8 mouse cellular contexts compared by ENCODE assay signal in the genomic region with DNA sequence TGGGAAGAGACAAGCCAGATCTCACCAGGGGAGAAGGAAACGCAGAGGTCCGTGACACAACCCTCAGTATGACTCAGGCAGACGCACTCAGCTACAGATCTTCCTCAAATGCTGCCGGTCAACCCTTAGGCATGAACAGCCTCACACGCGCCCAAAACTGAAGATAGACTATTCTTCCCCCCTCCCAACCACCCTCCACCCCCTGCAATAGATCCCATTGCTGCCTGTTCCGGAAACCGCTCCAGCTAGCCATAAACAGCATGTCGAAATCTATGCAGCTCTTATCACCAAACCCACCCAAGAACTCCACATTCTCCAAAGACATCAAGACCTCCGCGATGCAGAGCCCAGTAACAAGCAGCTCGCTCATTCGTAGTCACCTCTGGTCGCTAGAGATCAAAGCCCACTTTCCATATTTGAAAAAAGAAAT. TPM values are rescaled to one million over a fixed set of nuclear protein-coding genes. Genes with fewer than 3 reads are reported as not detected.
DNase-seq lines count a peak whose midpoint lies in the region; ATAC-seq and TF ChIP-seq lines count a peak whose summit lies in the region.

No protein-coding gene starts in this region.

- 9% methylated on average over 14 of the region's 14 CpGs for WGBS in forebrain, embryonic 10.5 days
- 1% methylated on average over 14 of the region's 14 CpGs for WGBS in hindbrain, postnatal 0 days

- peaks cover 24% of the 10 kb centered on the region for H3K27me3 ChIP-seq in forebrain, embryonic 10.5 days (ENCODE audit: poor library complexity, severe bottlenecking)
- no peaks in the 10 kb centered on the region for H3K27me3 ChIP-seq in hindbrain, postnatal 0 days (ENCODE audit: insufficient read depth, low read length)
- H3K27me3 ChIP-seq in splenic B cell, adult 2 months (ENCODE audit: control insufficient read depth, insufficient read depth, low read length, poor library complexity, severe bottlenecking) = no peaks in the 10 kb centered on the region

- peak overlapping the region; percentile 92; the same call in 1 of the 2 replicates for H3K27ac ChIP-seq in forebrain, embryonic 10.5 days
- no peak overlapping the region for H3K27ac ChIP-seq in hindbrain, postnatal 0 days

- DNase-seq in kidney, adult 9 months = peak; percentile 34
- no peak for DNase-seq in kidney, postnatal 14 days
- peak; percentile 79 for DNase-seq in Muller cell, postnatal 12 days (ENCODE audit: inconsistent ontology term)
- peak; percentile 37 for DNase-seq in forebrain, embryonic 10.5 days (ENCODE audit: extremely low spot score, low spot score)
- peak; percentile 41 for DNase-seq in hindbrain, postnatal 0 days (ENCODE audit: low spot score)
- peak; percentile 51 for DNase-seq in lung, postnatal 10 days
- peak; percentile 75 for DNase-seq in splenic B cell, adult 2 months (ENCODE audit: low read depth, low spot score)
- no peak for DNase-seq in ovary, adult 18-20 months (ENCODE audit: low spot score)

- no peaks in the 10 kb centered on the region; the same call in 1 of the 2 replicates for H3K9me3 ChIP-seq in forebrain, embryonic 10.5 days
- H3K9me3 ChIP-seq in hindbrain, postnatal 0 days (ENCODE audit: low read length) = no peaks in the 10 kb centered on the region

- TF ChIP-seq CTCF in hindbrain, postnatal 0 days (IDR thresholded peaks at IDR 0.05; ENCODE audit: low read depth) = no peak

- no peak for ATAC-seq in hindbrain, postnatal 0 days

- H3K4me3 ChIP-seq in forebrain, embryonic 10.5 days = peak overlapping the region; percentile 84
- H3K4me3 ChIP-seq in hindbrain, postnatal 0 days (ENCODE audit: low read length) = peak overlapping the region; percentile 85

- H3K4me2 ChIP-seq in hindbrain, postnatal 0 days (ENCODE audit: low read depth, low read length) = peak overlapping the region; percentile 87

- no peaks in the 10 kb centered on the region for H3K36me3 ChIP-seq in forebrain, embryonic 10.5 days (replicated peaks)
- no peaks in the 10 kb centered on the region for H3K36me3 ChIP-seq in hindbrain, postnatal 0 days (ENCODE audit: insufficient read depth, low read length)
- no peaks in the 10 kb centered on the region for H3K36me3 ChIP-seq in splenic B cell, adult 2 months (ENCODE audit: control insufficient read depth, insufficient read depth, low read length, poor library complexity, severe bottlenecking)

- H3K9ac ChIP-seq in hindbrain, postnatal 0 days (replicated peaks; ENCODE audit: low read length) = peak overlapping the region; percentile 84

- peaks cover 54% of the 10 kb centered on the region for H3K4me1 ChIP-seq in forebrain, embryonic 10.5 days
- H3K4me1 ChIP-seq in hindbrain, postnatal 0 days (ENCODE audit: insufficient read depth, low read length) = peaks cover 9% of the 10 kb centered on the region; the same call in 1 of the 2 replicates

RNA-seq across cellular contexts. Expression of gene Sipa1l2, which starts 1.2 kb away (rescaled TPM):
- 13.1 and 15.4 TPM in 2 replicates for polyA plus RNA-seq in forebrain, embryonic 10.5 days (2016; fragmentation: Nextera tagmentation; extraction: Ambion mirVana)
- 62.2 and 62.8 TPM in 2 replicates for total RNA-seq in hindbrain, postnatal 0 days (2014; rRNA removed)
- polyA plus RNA-seq in hindbrain, postnatal 0 days (2015; fragmentation: Nextera tagmentation; extraction: Ambion mirVana) = 11.5 and 12.2 TPM in 2 replicates

Comparison
In these comparisons a context has a peak if more than half of its experiments do, and no peak if none do; other contexts are left out.
1. DNase-seq: peak in kidney, adult 9 months (single experiment), Muller cell, postnatal 12 days (single experiment), forebrain, embryonic 10.5 days (single experiment), hindbrain, postnatal 0 days (single experiment), lung, postnatal 10 days (single experiment) and splenic B cell, adult 2 months (single experiment); none in kidney, postnatal 14 days (single experiment) and ovary, adult 18-20 months (single experiment).